Mouse (Mus musculus): Measurements from ENCODE around the gene Pacs2. TPM values are rescaled to one million over a fixed set of nuclear protein-coding genes. Genes with fewer than 3 reads are reported as not detected.
A peak's percentile ranks its signal among the peaks of the same experiment; 100 is the strongest.

Pacs2 gene
- polyA plus RNA-seq, 1 experiment from 2014 or later, result 24.7 TPM

DNA sequence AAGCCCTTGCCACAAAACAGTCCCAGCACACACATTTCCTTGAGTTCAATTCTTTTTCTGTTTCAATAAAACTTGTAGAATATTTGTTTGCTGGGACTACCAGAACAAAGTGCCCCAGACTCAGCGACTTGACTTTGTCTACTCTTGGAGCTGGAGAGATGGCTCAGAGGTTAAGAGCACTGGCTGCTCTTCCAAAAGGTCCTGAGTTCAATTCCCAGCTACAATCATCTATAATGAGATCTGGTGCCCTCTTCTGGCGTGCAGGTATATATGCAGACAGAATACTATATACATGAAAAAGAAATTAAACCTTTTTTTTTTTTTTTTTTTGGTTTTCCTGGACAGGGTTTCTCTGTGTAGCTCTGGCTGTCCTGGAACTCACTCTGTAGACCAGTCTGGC is 11.6 kb upstream of the Pacs2 start:
- H3K9ac ChIP-seq (ENCODE audit: low read length), result no peak overlapping the region
- no peaks in the 10 kb centered on the region for H3K27me3 ChIP-seq (ENCODE audit: control insufficient read depth, insufficient read depth, low read length)
- peaks cover 11% of the 10 kb centered on the region for H3K4me1 ChIP-seq (replicated peaks; ENCODE audit: control insufficient read depth, insufficient read depth, low read length)
- DNase-seq (ENCODE audit: low spot score) (no peak), ATAC-seq (replicated peaks; ENCODE audit: low FRiP score) (no peak)
- H3K36me3 ChIP-seq (ENCODE audit: control insufficient read depth, insufficient read depth, low read length), result no peaks in the 10 kb centered on the region
- H3K9me3 ChIP-seq (ENCODE audit: control insufficient read depth, low read length), result no peaks in the 10 kb centered on the region
- H3K4me2 ChIP-seq (ENCODE audit: low read depth, low read length, severe bottlenecking), result no peak overlapping the region
- H3K4me3 ChIP-seq (ENCODE audit: low read depth, low read length), result no peak overlapping the region
- no peak overlapping the region for H3K27ac ChIP-seq (ENCODE audit: low read depth, low read length)
- WGBS, result 42% methylated on average over 2 of the region's 2 CpGs

DNA sequence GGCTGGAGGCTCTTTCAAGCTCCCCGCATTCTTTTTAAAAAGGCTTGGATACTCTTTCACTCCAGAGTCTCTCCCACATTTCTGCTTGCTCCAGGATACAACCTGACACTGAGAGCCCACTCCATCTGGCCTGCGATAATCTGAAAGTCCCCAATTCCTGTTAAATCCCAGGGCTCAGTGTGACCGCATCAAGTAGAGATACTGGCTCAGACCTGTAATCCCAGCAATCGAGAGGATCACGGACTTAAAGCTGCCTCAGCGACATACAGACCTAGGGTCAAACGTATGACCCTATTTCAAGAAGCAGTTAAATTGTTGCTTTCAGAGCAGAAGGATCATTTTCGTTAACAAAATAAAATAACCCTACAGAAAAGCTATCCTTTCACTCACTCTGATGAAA is 10.3 kb upstream of the Pacs2 start:
- Histone ChIP-seq H3K4me2 (ENCODE audit: low read depth, low read length, severe bottlenecking) (no peak overlapping the region), H3K36me3 (ENCODE audit: control insufficient read depth, insufficient read depth, low read length) (no peaks in the 10 kb centered on the region), H3K9ac (ENCODE audit: low read length) (no peak overlapping the region), H3K27me3 (ENCODE audit: control insufficient read depth, insufficient read depth, low read length) (no peaks in the 10 kb centered on the region), H3K4me1 (replicated peaks; ENCODE audit: control insufficient read depth, insufficient read depth, low read length) (peaks cover 6% of the 10 kb centered on the region), H3K9me3 (ENCODE audit: control insufficient read depth, low read length) (no peaks in the 10 kb centered on the region), H3K4me3 (ENCODE audit: low read depth, low read length) (no peak overlapping the region), H3K27ac (ENCODE audit: low read depth, low read length) (no peak overlapping the region)
- no peak for DNase-seq (ENCODE audit: low spot score)
- ATAC-seq (replicated peaks; ENCODE audit: low FRiP score), result no peak
- 80% methylated on average over 8 of the region's 8 CpGs for WGBS

DNA sequence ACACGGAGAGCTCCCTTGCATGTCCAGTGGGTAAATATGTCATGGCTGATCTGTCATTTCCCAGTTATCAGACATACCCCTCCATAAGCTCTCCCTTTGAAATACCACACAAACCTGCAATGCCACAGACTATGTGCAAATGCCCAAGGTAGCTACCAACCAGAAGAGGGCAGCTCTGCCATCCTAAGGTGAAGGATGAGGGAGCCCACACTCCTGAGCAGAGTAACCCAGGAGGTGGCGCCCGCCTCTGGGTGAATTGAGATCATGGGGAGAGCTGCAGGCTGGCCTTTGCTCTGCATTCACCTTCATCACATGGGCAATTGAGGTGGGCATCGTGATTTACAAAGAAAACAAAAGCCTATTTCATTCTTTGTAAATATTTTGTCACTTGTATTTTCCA is 9.3 kb upstream of the Pacs2 start:
- Histone ChIP-seq H3K4me3 (ENCODE audit: low read depth, low read length) (no peak overlapping the region), H3K9ac (ENCODE audit: low read length) (no peak overlapping the region), H3K36me3 (ENCODE audit: control insufficient read depth, insufficient read depth, low read length) (no peaks in the 10 kb centered on the region), H3K4me2 (ENCODE audit: low read depth, low read length, severe bottlenecking) (no peak overlapping the region), H3K27ac (ENCODE audit: low read depth, low read length) (no peak overlapping the region), H3K4me1 (replicated peaks; ENCODE audit: control insufficient read depth, insufficient read depth, low read length) (peaks cover 2% of the 10 kb centered on the region; the same call in 1 of the 2 replicates), H3K27me3 (ENCODE audit: control insufficient read depth, insufficient read depth, low read length) (no peaks in the 10 kb centered on the region), H3K9me3 (ENCODE audit: control insufficient read depth, low read length) (no peaks in the 10 kb centered on the region)
- no peak for ATAC-seq (replicated peaks; ENCODE audit: low FRiP score)
- 30% methylated on average over 4 of the region's 4 CpGs for WGBS
- no peak for DNase-seq (ENCODE audit: low spot score)

DNA sequence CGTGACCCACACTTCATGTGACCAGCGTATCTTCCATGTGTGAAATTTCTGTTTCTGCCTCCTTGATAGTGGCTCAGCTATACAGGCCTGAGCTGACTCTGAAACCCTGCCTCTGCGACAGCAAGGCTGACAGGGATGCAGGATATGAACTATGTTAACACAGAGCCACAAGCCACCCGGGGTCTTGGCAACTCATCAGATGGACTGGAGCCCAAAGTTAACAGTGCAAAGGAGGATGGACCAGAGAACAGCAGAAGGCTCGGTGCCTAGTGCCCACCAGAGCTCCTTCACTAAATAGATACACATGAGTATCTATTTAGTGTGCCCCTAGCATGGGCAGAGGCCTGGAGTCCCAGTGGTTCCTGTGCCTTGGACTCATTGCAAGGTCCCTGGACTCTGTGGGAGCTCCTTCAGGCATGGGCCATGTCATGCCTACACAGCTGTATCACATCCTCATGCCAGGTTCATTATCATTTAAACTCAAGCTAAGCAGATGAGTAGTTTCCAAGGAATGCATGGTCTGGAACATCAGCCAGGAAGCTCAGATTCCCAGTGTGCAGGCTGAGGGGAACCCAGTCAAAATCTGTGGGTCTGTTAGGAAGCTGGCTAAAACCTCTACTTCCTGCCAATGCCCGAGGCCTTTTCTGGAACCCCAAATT is 2.5 kb upstream of the Pacs2 start:
- Histone ChIP-seq H3K27ac (ENCODE audit: low read depth, low read length) (no peak overlapping the region), H3K9ac (ENCODE audit: low read length) (no peak overlapping the region), H3K27me3 (ENCODE audit: control insufficient read depth, insufficient read depth, low read length) (no peaks in the 10 kb centered on the region), H3K9me3 (ENCODE audit: control insufficient read depth, low read length) (no peaks in the 10 kb centered on the region), H3K36me3 (ENCODE audit: control insufficient read depth, insufficient read depth, low read length) (no peaks in the 10 kb centered on the region), H3K4me1 (replicated peaks; ENCODE audit: control insufficient read depth, insufficient read depth, low read length) (peaks cover 4% of the 10 kb centered on the region; the same call in 1 of the 2 replicates), H3K4me2 (ENCODE audit: low read depth, low read length, severe bottlenecking) (no peak overlapping the region), H3K4me3 (ENCODE audit: low read depth, low read length) (no peak overlapping the region)
- DNase-seq (ENCODE audit: low spot score) (no peak), ATAC-seq (replicated peaks; ENCODE audit: low FRiP score) (no peak)
- WGBS, result 87% methylated on average over 6 of the region's 6 CpGs

DNA sequence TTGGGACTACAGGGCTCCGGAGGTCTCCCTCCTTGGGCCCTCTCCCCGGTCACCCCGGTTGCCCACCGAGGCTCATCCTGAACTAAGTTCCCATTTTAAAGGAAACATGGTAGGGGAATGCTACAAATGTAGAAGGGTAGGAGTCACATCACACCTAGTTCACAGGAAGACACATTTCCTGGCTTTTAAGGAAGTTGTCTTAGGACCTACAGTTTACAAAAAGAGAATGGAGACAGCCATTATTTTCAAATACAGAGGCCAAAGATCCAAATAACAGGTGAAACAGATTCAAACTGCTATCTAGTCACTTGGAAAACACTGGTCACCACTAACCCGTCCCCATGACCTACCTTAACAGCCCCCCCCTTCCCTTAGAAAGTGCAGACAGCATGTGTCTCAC is 1.9 kb upstream of the Pacs2 start:
- ATAC-seq (replicated peaks; ENCODE audit: low FRiP score), result no peak
- no peak for DNase-seq (ENCODE audit: low spot score)
- Histone ChIP-seq H3K27me3 (ENCODE audit: control insufficient read depth, insufficient read depth, low read length) (no peaks in the 10 kb centered on the region), H3K9ac (ENCODE audit: low read length) (no peak overlapping the region; the same call in 1 of the 2 replicates), H3K27ac (ENCODE audit: low read depth, low read length) (peak overlapping the region; percentile 73; the same call in 1 of the 2 replicates), H3K9me3 (ENCODE audit: control insufficient read depth, low read length) (no peaks in the 10 kb centered on the region), H3K4me1 (replicated peaks; ENCODE audit: control insufficient read depth, insufficient read depth, low read length) (peaks cover 4% of the 10 kb centered on the region; the same call in 1 of the 2 replicates), H3K36me3 (ENCODE audit: control insufficient read depth, insufficient read depth, low read length) (no peaks in the 10 kb centered on the region), H3K4me2 (ENCODE audit: low read depth, low read length, severe bottlenecking) (no peak overlapping the region), H3K4me3 (ENCODE audit: low read depth, low read length) (no peak overlapping the region)
- WGBS, result 95% methylated on average over 5 of the region's 5 CpGs

DNA sequence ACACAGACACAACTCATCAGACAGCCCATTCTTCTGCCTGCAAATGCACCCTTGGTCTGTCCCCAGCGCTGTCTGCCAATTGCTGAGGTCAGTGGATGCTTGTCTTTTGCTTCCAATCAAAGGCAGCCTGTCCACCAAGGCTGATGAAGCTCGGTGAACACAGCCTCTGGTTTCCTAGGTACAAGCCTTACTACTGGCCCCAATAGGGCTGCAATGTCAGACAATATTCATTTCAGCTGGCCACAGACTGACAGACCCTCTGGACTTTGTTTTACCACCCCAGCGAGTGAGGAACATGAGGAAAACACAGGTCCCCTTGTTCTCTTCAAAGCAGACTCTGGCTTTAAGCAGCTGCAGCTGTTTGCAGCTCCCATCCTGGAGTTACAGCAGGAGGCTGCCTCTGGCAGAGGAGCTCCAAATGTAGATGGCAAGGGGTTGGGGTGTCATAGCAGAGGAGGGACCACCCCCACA is 1.3 kb upstream of the Pacs2 start:
- H3K4me1 ChIP-seq (replicated peaks; ENCODE audit: control insufficient read depth, insufficient read depth, low read length), result peaks cover 4% of the 10 kb centered on the region; the same call in 1 of the 2 replicates
- peak overlapping the region; percentile 73 for H3K27ac ChIP-seq (ENCODE audit: low read depth, low read length)
- H3K9me3 ChIP-seq (ENCODE audit: control insufficient read depth, low read length), result no peaks in the 10 kb centered on the region
- no peaks in the 10 kb centered on the region for H3K36me3 ChIP-seq (ENCODE audit: control insufficient read depth, insufficient read depth, low read length)
- no peaks in the 10 kb centered on the region for H3K27me3 ChIP-seq (ENCODE audit: control insufficient read depth, insufficient read depth, low read length)
- DNase-seq (ENCODE audit: low spot score) (no peak), ATAC-seq (replicated peaks; ENCODE audit: low FRiP score) (no peak)
- peak overlapping the region; percentile 73; the same call in 1 of the 2 replicates for H3K9ac ChIP-seq (ENCODE audit: low read length)
- peak overlapping the region; percentile 45 for H3K4me2 ChIP-seq (ENCODE audit: low read depth, low read length, severe bottlenecking)
- H3K4me3 ChIP-seq (ENCODE audit: low read depth, low read length), result no peak overlapping the region; the same call in 1 of the 2 replicates
- 63% methylated on average over 3 of the region's 3 CpGs for WGBS

DNA sequence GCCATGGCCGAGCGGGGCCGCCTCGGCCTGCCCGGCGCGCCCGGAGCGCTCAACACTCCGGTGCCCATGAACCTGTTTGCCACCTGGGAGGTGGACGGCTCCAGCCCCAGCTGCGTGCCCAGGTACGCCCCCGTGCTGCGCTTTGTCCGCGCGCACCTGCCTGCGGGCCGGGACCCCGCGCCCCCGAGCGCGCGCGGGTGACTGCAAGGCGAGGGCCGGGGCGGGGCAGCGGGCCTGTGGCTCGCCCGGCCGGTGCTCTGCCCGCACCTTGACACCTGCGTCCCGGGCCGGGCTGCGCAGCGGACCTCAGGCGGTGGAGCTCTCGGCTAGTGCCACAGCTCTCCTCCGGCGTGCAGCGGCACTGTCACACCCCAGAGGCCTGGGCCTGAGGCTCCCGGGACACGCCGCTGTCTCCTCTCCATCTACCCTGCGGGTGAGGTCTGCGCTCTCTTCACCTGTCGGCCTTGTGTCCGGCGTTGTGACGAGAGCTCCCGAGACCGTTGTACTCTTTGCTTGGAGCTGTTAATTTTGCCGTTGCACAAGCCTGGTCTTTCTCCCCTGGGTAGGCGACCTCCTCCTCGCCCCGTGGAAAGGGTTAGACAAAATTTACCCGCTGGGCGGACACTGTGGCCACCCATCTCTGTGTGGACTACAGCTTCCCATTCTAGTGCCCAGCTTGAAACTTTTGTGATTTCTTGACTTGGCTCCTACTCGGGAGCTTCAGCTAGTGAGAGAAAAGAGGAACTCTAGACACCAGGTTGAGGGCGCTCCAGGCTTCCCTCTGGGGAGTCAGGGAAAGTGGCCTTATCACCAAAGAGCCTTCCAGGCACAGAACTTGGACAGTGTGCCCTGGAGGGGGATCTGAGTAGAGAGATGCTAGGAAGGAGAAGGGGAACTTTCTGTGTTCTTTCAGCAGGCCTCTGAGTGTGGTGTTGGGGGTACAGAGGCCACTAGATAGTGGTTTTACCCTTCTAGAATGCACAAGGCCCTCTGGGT is 551 bp downstream of the Pacs2 start:
- Histone ChIP-seq H3K4me2 (ENCODE audit: low read depth, low read length, severe bottlenecking) (peak overlapping the region; percentile 67), H3K4me3 (ENCODE audit: low read depth, low read length) (peak overlapping the region; percentile 92), H3K9ac (ENCODE audit: low read length) (peak overlapping the region; percentile 94), H3K4me1 (replicated peaks; ENCODE audit: control insufficient read depth, insufficient read depth, low read length) (peaks cover 4% of the 10 kb centered on the region; the same call in 1 of the 2 replicates), H3K9me3 (ENCODE audit: control insufficient read depth, low read length) (no peaks in the 10 kb centered on the region), H3K27ac (ENCODE audit: low read depth, low read length) (peak overlapping the region; percentile 9; the same call in 1 of the 2 replicates), H3K27me3 (ENCODE audit: control insufficient read depth, insufficient read depth, low read length) (no peaks in the 10 kb centered on the region), H3K36me3 (ENCODE audit: control insufficient read depth, insufficient read depth, low read length) (no peaks in the 10 kb centered on the region)
- peak; percentile 23 for ATAC-seq (replicated peaks; ENCODE audit: low FRiP score)
- peak; percentile 76 for DNase-seq (ENCODE audit: low spot score)
- WGBS, result 2% methylated on average over 52 of the region's 64 CpGs

DNA sequence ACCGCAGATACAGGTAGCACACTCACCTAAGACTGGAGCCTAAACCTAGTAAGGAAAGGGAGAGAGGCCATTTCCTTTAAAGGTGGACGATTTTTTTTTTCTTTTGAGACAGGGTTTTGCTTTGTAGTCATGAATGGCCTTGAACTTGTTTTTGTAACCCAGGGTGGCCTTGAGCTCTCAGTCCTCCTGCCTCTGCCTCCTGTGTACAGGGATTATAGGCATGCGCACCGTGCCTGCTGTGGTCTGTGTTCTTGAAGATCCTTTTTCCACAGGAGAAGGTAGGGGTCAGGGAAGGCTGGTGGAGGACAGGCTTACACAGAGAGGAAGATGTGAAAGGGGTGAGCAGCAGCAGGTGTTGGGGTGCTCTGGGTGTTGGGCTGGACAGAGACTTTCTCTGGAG is 1.6 kb downstream of the Pacs2 start:
- Histone ChIP-seq H3K4me2 (ENCODE audit: low read depth, low read length, severe bottlenecking) (0 out of 2 replicates have a peak overlapping the region, but pooled peaks have one; percentile 67), H3K27me3 (ENCODE audit: control insufficient read depth, insufficient read depth, low read length) (no peaks in the 10 kb centered on the region), H3K9me3 (ENCODE audit: control insufficient read depth, low read length) (no peaks in the 10 kb centered on the region), H3K4me1 (replicated peaks; ENCODE audit: control insufficient read depth, insufficient read depth, low read length) (peaks cover 4% of the 10 kb centered on the region; the same call in 1 of the 2 replicates), H3K4me3 (ENCODE audit: low read depth, low read length) (no peak overlapping the region), H3K27ac (ENCODE audit: low read depth, low read length) (no peak overlapping the region), H3K36me3 (ENCODE audit: control insufficient read depth, insufficient read depth, low read length) (no peaks in the 10 kb centered on the region), H3K9ac (ENCODE audit: low read length) (peak overlapping the region; percentile 94)
- DNase-seq (ENCODE audit: low spot score) (no peak), ATAC-seq (replicated peaks; ENCODE audit: low FRiP score) (no peak)
- WGBS, result 72% methylated on average over 4 of the region's 4 CpGs

All from forebrain, embryonic 11.5 days (tissue).